Mouse (Mus musculus): Measurements from ENCODE around the gene Acvr1. TPM values are rescaled to one million over a fixed set of nuclear protein-coding genes. Genes with fewer than 3 reads are reported as not detected.

The Acvr1 gene
- polyA plus RNA-seq, 1 experiment from 2014 or later, result 5.5 TPM

GRCm38 (mm10) chr2:58535233-58535632 lies 31.7 kb downstream of the Acvr1 start:
- Histone ChIP-seq H3K27me3 (ENCODE audit: insufficient read depth, low read length) (no peaks in the 10 kb centered on the region), H3K4me2 (ENCODE audit: low read length) (no peak overlapping the region), H3K4me1 (replicated peaks; ENCODE audit: insufficient read depth, low read length) (peaks cover 21% of the 10 kb centered on the region), H3K27ac (no peak overlapping the region), H3K9ac (ENCODE audit: low read depth, low read length) (no peak overlapping the region), H3K9me3 (replicated peaks; ENCODE audit: low read length) (no peaks in the 10 kb centered on the region), H3K4me3 (replicated peaks; ENCODE audit: low read depth, low read length) (no peak overlapping the region), H3K36me3 (ENCODE audit: insufficient read depth, low read length) (no peaks in the 10 kb centered on the region)
- 54% methylated on average over 8 of the region's 8 CpGs for WGBS
- no peak for TF ChIP-seq CTCF (IDR thresholded peaks at IDR 0.05; ENCODE audit: low read depth)
- ATAC-seq (replicated peaks; ENCODE audit: low FRiP score, low read depth) (peak; percentile 88), DNase-seq (ENCODE audit: low spot score) (no peak)

GRCm38 (mm10) chr2:58534379-58534778 lies 32.6 kb downstream of the Acvr1 start:
- DNase-seq (ENCODE audit: low spot score), result no peak
- WGBS, result 70% methylated on average over 4 of the region's 4 CpGs
- Histone ChIP-seq H3K9me3 (replicated peaks; ENCODE audit: low read length) (no peaks in the 10 kb centered on the region), H3K4me2 (ENCODE audit: low read length) (no peak overlapping the region), H3K27ac (no peak overlapping the region), H3K9ac (ENCODE audit: low read depth, low read length) (no peak overlapping the region), H3K36me3 (ENCODE audit: insufficient read depth, low read length) (no peaks in the 10 kb centered on the region), H3K27me3 (ENCODE audit: insufficient read depth, low read length) (no peaks in the 10 kb centered on the region), H3K4me3 (replicated peaks; ENCODE audit: low read depth, low read length) (no peak overlapping the region), H3K4me1 (replicated peaks; ENCODE audit: insufficient read depth, low read length) (peaks cover 28% of the 10 kb centered on the region)
- TF ChIP-seq CTCF (IDR thresholded peaks at IDR 0.05; ENCODE audit: low read depth), result no peak
- no peak for ATAC-seq (replicated peaks; ENCODE audit: low FRiP score, low read depth)

GRCm38 (mm10) chr2:58533521-58534001 lies 33.4 kb downstream of the Acvr1 start:
- H3K27ac ChIP-seq, result peak overlapping the region; percentile 21; the same call in 1 of the 2 replicates
- DNase-seq (ENCODE audit: low spot score) (peak; percentile 78), ATAC-seq (replicated peaks; ENCODE audit: low FRiP score, low read depth) (no peak)
- H3K4me1 ChIP-seq (replicated peaks; ENCODE audit: insufficient read depth, low read length), result peaks cover 28% of the 10 kb centered on the region
- no peak overlapping the region for H3K9ac ChIP-seq (ENCODE audit: low read depth, low read length)
- no peaks in the 10 kb centered on the region for H3K27me3 ChIP-seq (ENCODE audit: insufficient read depth, low read length)
- WGBS, result 22% methylated on average over 7 of the region's 7 CpGs
- no peaks in the 10 kb centered on the region for H3K36me3 ChIP-seq (ENCODE audit: insufficient read depth, low read length)
- peak overlapping the region; percentile 10; the same call in 1 of the 2 replicates for H3K4me2 ChIP-seq (ENCODE audit: low read length)
- no peak overlapping the region for H3K4me3 ChIP-seq (replicated peaks; ENCODE audit: low read depth, low read length)
- TF ChIP-seq CTCF (IDR thresholded peaks at IDR 0.05; ENCODE audit: low read depth), result no peak
- H3K9me3 ChIP-seq (replicated peaks; ENCODE audit: low read length), result no peaks in the 10 kb centered on the region

- no peaks in the 10 kb centered on the region for H3K36me3 ChIP-seq (ENCODE audit: insufficient read depth, low read length)
- H3K4me3 ChIP-seq (replicated peaks; ENCODE audit: low read depth, low read length), result no peak overlapping the region
- DNase-seq (ENCODE audit: low spot score) (peak; percentile 94), ATAC-seq (replicated peaks; ENCODE audit: low FRiP score, low read depth) (peak; percentile 86)
- H3K9me3 ChIP-seq (replicated peaks; ENCODE audit: low read length), result no peaks in the 10 kb centered on the region
- H3K27me3 ChIP-seq (ENCODE audit: insufficient read depth, low read length), result no peaks in the 10 kb centered on the region
- peak overlapping the region; percentile 39 for H3K4me2 ChIP-seq (ENCODE audit: low read length)
- H3K4me1 ChIP-seq (replicated peaks; ENCODE audit: insufficient read depth, low read length), result peaks cover 37% of the 10 kb centered on the region
- WGBS, result 5% methylated on average over 10 of the region's 10 CpGs
- H3K9ac ChIP-seq (ENCODE audit: low read depth, low read length), result no peak overlapping the region
- TF ChIP-seq CTCF (IDR thresholded peaks at IDR 0.05; ENCODE audit: low read depth), result no peak
- peak overlapping the region; percentile 15; the same call in 1 of the 2 replicates for H3K27ac ChIP-seq
Observed at GRCm38 (mm10) chr2:58532260-58532850, 34.6 kb downstream of the Acvr1 start.

- no peak for DNase-seq (ENCODE audit: low spot score)
- 0 out of 2 replicates have a peak, but pooled peaks have one; percentile 1 for TF ChIP-seq CTCF (IDR thresholded peaks at IDR 0.05; ENCODE audit: low read depth)
- WGBS, result 60% methylated on average over 4 of the region's 4 CpGs
- no peak overlapping the region for H3K27ac ChIP-seq
- H3K36me3 ChIP-seq (ENCODE audit: insufficient read depth, low read length), result no peaks in the 10 kb centered on the region
- no peak overlapping the region for H3K4me2 ChIP-seq (ENCODE audit: low read length)
- no peak overlapping the region for H3K4me3 ChIP-seq (replicated peaks; ENCODE audit: low read depth, low read length)
- H3K27me3 ChIP-seq (ENCODE audit: insufficient read depth, low read length), result no peaks in the 10 kb centered on the region
- no peaks in the 10 kb centered on the region for H3K9me3 ChIP-seq (replicated peaks; ENCODE audit: low read length)
- H3K9ac ChIP-seq (ENCODE audit: low read depth, low read length), result no peak overlapping the region
- H3K4me1 ChIP-seq (replicated peaks; ENCODE audit: insufficient read depth, low read length), result peaks cover 37% of the 10 kb centered on the region
- no peak for ATAC-seq (replicated peaks; ENCODE audit: low FRiP score, low read depth)
Observed at GRCm38 (mm10) chr2:58530521-58530920, 36.4 kb downstream of the Acvr1 start.

- Histone ChIP-seq H3K4me2 (ENCODE audit: low read length) (no peak overlapping the region), H3K9me3 (replicated peaks; ENCODE audit: low read length) (no peaks in the 10 kb centered on the region), H3K4me1 (replicated peaks; ENCODE audit: insufficient read depth, low read length) (peaks cover 35% of the 10 kb centered on the region), H3K27ac (no peak overlapping the region), H3K9ac (ENCODE audit: low read depth, low read length) (no peak overlapping the region), H3K4me3 (replicated peaks; ENCODE audit: low read depth, low read length) (no peak overlapping the region), H3K36me3 (ENCODE audit: insufficient read depth, low read length) (no peaks in the 10 kb centered on the region), H3K27me3 (ENCODE audit: insufficient read depth, low read length) (no peaks in the 10 kb centered on the region)
- WGBS, result 25% methylated on average over 7 of the region's 7 CpGs
- DNase-seq (ENCODE audit: low spot score) (peak; percentile 37), ATAC-seq (replicated peaks; ENCODE audit: low FRiP score, low read depth) (no peak)
- no peak for TF ChIP-seq CTCF (IDR thresholded peaks at IDR 0.05; ENCODE audit: low read depth)
Observed at GRCm38 (mm10) chr2:58529860-58530440, 37.0 kb downstream of the Acvr1 start.
